Mouse (Mus musculus) adrenal gland, adult (tissue): ENCODE results near the gene Grip2.

Source experiments
- DNase-seq, 2 experiments: peaks; one replicate each; pipeline ENCODE4 v3.0.0; 2022 to 2023; ENCODE audit warnings: low spot score in 1 of 2; ENCODE audit not compliant: inconsistent age in 2 of 2

Grip2 gene

GRCm38 (mm10) chr6:91827016-91827570 is at the start of gene Grip2:
Gene Grip2 (minus strand): TSS chr6:91827250.
- DNase-seq: no peak

DNA sequence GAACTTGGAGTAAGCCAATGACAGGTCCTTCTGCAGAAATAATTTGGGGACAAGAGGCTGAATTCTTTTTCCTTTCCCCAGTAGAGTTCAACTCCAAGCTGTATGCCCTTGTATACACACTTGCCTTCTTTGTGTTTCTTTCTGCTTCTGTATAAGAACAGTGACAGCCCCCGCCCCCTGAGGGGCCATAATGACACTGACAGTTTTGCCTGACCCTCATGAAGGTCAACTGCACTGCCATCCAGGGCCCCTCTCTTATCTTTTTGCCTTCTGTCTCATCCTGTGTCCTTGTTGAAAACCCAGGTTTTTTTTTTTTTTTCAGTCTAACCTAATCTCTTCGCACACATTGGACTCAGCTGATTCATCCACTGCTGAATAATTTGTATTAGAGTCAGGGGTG is 45.7 kb upstream of the Grip2 start:
- DNase-seq: peak; percentile 69 to 87

GRCm38 (mm10) chr6:91868091-91868490 is 41.0 kb upstream of the Grip2 start:
- peak; percentile 78 to 88 for DNase-seq

DNA sequence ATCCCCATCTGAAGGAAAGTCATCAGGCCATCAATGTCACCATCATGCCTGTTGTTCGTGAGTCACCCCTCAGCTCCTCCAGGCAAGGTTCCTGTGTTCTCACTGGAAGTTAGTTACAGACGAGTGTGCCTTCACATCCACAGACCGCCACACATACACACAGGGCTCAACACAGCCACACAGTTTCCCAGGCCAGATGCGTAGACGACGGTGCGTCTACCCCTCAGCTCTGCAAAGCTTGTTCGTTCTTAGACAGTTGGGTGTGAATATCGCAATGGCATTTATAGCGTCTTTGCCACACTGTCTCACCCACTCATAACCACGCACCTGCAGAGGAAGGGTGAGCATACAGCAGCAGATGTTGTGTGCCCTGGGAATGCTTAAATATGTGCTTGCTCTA is 38.6 kb upstream of the Grip2 start:
- DNase-seq: peak in 1 of 2 experiments; percentile 53

DNA sequence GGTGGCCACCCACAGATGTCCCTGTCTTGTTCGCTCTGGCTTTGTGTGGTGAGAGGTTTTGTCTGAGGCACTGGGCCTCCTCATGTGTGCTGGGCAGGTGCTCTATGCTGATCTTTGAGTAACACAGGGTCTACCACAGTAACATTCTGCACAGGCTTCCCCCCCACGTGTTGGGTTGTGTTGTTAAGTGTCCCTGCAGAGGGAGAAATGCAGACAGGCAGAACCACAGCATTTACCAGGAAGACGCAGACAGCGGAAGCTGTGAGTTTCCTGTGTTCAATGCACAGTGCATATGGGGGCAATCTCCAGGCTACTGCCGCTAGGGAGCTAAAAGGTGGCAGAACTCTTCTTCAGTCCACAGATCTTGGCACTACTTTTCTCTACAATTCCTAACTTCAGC is 37.5 kb upstream of the Grip2 start:
- DNase-seq: no peak

DNA sequence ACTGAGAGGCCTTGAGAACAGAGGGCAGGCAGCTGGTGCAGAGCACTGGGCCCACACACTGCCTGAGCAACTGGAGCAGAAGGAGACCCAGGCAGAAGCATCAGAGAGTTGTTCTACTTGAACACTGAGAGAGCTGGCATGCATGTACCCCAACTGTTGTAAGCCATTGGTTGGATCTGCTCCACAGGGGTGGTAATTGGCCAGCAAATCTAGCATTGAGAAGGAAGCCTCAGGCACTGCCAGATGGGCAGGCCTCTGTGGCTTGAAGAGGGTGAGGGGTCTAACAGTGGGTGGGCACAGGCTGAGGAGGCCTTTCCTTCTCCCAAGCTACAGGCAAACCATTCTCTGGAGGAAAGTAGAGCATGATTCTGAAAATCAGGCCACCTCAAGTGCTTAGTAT is 35.8 kb upstream of the Grip2 start:
- DNase-seq: peak in 1 of 2 experiments; percentile 42

DNA sequence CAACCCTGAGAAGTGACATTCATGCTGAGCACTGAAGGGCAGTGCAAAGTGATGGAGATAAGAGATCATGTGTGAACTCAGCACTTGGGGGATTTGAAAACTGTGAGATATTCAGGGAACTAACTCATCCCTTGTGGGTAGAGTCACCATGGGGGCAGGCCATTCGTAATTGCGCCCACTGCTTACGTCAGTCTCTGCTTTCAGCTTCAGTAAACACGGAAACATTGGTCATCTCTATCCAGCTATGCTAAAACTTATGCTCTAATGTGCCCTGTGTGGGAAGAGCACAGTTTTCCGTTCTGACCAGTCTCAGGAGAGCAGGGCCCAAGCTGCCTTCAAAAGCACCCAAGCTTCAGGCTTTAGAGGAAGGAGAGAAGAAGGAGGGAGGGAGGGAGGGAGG is 31.3 kb upstream of the Grip2 start:
- DNase-seq: no peak

DNA sequence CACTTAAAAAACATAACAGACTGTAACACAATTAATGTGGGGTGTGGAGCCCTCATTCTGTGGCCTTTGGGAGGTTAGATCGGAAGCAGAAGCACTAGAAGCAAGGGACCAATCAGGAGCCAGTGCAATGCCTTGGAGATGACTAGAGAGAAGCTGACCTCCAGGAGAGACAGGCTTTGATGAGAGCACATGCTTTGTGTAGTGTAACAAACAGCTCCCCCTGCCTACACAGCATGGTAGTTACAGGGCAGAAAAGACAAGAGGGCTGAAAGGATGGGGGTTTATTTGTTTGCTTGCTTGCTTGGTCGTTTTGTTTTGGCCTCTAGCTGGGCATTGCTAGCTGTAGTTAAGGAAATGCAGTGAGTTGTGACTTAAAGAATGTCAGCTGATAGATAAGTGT is 25.5 kb upstream of the Grip2 start:
- peak in 1 of 2 experiments; percentile 81 for DNase-seq

DNA sequence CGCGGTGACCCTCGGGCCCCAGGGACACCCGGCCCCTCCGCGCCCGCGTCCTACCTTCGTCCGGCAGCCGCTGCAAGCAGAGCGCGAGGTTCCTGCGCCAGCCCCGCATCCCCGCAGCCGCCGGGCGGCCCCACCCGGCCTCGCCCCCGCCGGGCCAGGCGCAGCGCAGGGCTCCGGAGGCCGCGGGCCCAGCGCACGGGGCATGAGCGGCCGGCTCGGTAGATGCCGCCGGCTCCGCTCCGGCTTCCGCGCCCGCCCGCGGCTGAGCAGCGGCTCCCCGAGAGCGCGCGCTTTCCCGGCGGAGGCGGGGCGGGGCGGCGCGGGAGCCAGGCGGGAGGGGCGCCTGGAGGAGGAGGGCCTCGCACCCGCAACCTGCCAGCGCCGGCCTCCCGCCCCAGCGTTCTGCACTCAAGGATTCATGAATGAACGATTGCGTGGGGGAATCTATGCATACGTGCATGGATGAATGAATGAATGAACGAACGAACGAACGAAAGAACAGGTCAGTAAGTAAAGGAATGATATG is 16.6 kb upstream of the Grip2 start:
- peak in 1 of 2 experiments; percentile 61 for DNase-seq

DNA sequence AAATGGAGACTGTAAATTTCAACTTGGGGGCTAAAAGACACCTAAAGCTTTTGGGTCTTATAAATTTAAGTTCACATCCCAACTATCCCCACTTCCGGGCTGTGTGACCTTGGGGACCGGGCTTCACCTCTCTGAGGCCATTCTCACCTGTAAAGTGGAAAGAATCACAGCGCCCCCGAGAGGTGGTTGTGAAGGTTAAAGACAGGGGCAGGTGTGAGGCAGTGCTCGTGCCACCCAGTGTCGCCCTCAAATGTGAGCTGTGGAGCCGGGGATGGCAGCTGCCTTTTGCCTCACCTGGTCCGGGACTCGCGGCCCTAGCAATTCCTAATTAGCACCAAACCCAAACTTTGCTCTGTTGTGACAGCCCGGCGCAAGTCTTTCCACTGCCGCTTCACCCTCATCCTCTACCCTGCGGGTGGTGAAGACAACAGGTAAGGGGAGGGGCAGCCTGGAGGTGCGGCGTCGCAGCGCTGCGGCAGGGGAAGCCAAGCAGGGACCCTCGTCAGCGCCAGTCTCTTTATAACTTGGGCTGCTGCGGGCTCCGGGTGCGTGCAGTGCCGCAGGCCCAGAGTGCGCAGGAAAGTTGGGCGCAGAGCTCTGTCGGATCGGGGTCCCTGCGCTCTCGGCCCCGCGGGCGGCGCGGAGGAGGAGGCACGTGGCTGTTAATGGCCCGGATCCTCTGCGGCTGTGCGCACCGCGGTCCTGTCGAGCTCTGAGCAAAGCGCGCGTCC is 16.0 kb upstream of the Grip2 start:
- no peak for DNase-seq

GRCm38 (mm10) chr6:91839010-91839871 is 12.2 kb upstream of the Grip2 start:
- peak; percentile 67 to 90 for DNase-seq

- DNase-seq: no peak
Observed at GRCm38 (mm10) chr6:91832863-91833440, 5.9 kb upstream of the Grip2 start.

- DNase-seq: no peak
Observed at GRCm38 (mm10) chr6:91827926-91828325, 876 bp upstream of the Grip2 start.

GRCm38 (mm10) chr6:91818271-91818670 is 8.8 kb downstream of the Grip2 start:
- DNase-seq: peak; percentile 59 to 74

GRCm38 (mm10) chr6:91815976-91816375 is 11.1 kb downstream of the Grip2 start:
- no peak for DNase-seq

DNA sequence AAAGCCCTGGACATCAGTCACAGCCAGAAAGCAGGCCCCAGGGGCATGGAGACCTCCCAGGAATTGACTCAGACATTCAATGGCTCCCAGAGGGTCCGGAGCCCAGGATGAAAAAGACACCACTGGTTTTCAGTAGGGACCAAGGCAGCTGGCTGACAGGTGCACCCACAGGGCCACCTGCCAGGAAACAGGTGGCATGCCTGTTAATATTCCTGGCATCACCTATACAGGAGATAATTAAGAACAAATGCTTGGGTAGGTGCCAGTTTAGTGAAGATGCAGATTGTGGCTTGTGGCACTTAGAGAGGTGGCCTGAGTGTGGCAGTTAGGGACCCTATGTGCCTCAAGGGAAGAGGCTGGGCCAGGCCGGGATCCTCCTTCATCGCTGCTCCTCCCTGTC is 13.4 kb downstream of the Grip2 start:
- no peak for DNase-seq

DNA sequence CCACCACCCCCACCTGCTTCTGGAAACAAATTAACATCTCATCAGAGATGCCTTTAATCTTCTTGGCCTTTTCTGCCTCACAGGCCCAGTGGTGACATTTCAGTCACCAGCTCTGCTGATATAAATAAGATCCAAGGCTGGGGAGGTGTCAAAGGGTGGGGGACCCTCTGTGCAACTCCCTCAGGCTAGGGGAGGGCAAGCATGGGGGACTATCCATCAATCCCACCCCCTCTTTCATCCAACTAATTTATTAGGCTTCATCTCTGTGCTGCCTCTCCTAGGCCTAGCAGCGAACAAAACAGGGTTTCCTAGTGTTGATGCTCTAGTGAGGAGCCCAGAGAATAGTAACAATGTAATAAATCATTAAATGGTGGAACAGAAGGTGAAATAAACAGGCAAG is 17.0 kb downstream of the Grip2 start:
- no peak for DNase-seq

- DNase-seq: peak; percentile 45 to 57
Observed at GRCm38 (mm10) chr6:91808022-91808421, 19.0 kb downstream of the Grip2 start.

DNA sequence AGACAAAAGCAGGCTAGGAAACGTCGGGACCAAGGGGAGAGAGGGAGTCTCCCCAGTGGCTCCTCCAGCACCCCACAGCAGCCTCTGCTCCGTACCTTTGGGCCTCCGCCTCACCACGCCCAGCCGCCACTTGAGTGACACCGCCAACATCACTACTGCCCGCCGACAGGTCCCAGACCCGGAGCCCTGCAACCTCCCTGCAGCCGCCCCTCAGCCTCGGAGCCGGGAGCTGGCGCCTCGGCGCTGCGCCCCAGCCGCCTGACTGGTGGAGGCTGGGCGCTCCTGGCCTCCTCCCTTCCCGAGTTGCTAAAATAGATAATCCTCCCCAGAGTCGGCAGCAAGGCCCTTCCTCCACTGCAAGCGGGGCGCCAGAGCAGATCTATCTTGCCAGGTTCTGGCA is 19.9 kb downstream of the Grip2 start:
- DNase-seq: peak in 1 of 2 experiments; percentile 37

DNA sequence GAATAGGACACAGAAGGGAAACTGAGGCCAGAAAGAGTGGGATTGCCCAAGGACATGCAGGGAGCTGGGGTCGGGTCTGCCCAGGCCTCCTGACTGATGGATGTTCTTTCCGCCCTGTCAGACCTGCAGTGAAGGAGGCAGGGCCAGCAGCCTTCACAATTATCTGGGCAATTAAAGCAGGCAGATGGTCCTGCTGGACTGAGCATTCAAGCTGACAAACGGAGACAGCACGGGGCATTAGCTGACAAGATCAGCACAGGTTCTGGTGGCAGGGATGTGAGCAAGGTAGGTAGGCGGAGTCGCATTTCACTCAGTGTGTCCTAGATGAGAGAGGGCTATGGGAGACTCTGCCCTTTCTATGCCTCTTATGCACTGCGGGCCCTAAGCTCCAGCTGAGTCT is 22.9 kb downstream of the Grip2 start:
- peak in 1 of 2 experiments; percentile 34 for DNase-seq

GRCm38 (mm10) chr6:91798496-91798895 is 28.6 kb downstream of the Grip2 start:
- no peak for DNase-seq
